In the genomic region with DNA sequence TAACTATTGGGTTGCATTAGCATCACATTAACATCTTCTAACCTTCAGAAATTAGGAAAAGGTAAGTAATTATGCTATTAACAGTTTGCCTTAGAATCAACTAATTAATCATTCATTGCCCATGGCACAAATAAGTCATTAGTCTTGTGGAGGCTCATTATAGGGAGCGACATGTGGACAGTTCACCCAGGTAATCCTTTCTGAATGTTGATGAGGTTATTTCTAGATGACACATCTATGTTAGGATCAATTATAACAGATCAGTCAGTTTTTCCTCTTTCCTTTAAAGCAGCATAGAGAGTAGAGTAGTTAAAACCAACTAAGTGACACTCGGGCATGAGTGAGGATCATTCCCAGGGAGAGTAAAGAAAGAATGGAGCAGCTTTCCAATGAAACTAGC, we compare ENCODE assay signal across 15 mouse cellular contexts.
DNase-seq lines count a peak whose midpoint lies in the region; ATAC-seq lines count a peak whose summit lies in the region.
"Had no signal": no experiment of that assay in that cellular context is flagged by ENCODE, and none has a peak within 500 bp of the region (broad histone marks: within the 10 kb centered on the region; RNA-seq: fewer than 3 reads in every experiment).

No protein-coding gene starts in this region.

- 60% methylated on average over 2 of the region's 2 CpGs for WGBS in forebrain, embryonic 12.5 days
- WGBS in forebrain, embryonic 15.5 days = 41% methylated on average over 2 of the region's 2 CpGs
- WGBS in forebrain, embryonic 14.5 days = 39% methylated on average over 2 of the region's 2 CpGs
- WGBS in forebrain, embryonic 10.5 days = 76% methylated on average over 2 of the region's 2 CpGs

- ATAC-seq in forebrain, embryonic 12.5 days (ENCODE audit: low FRiP score) = peak; percentile 57; the same call in 1 of the 2 replicates
- no peak for ATAC-seq in forebrain, embryonic 15.5 days (replicated peaks)
- no peak for ATAC-seq in forebrain, embryonic 14.5 days

- H3K27ac ChIP-seq in forebrain, embryonic 12.5 days = no peak overlapping the region
- no peak overlapping the region for H3K27ac ChIP-seq in forebrain, embryonic 15.5 days (replicated peaks)
- H3K27ac ChIP-seq in forebrain, embryonic 14.5 days (ENCODE audit: low read depth, low read length) = no peak overlapping the region
- H3K27ac ChIP-seq in forebrain, embryonic 10.5 days = no peak overlapping the region
- H3K27ac ChIP-seq: embryonic facial prominence, embryonic 10.5 days; embryonic facial prominence, embryonic 12.5 days had no signal

- no peaks in the 10 kb centered on the region for H3K4me1 ChIP-seq in forebrain, embryonic 12.5 days
- no peaks in the 10 kb centered on the region for H3K4me1 ChIP-seq in forebrain, embryonic 15.5 days
- H3K4me1 ChIP-seq in forebrain, embryonic 14.5 days (ENCODE audit: control insufficient read depth, insufficient read depth, low read length) = no peaks in the 10 kb centered on the region
- no peaks in the 10 kb centered on the region for H3K4me1 ChIP-seq in forebrain, embryonic 10.5 days
- H3K4me1 ChIP-seq: embryonic facial prominence, embryonic 10.5 days; embryonic facial prominence, embryonic 12.5 days had no signal

- no peaks in the 10 kb centered on the region for H3K9me3 ChIP-seq in forebrain, embryonic 12.5 days
- H3K9me3 ChIP-seq in forebrain, embryonic 15.5 days = no peaks in the 10 kb centered on the region
- H3K9me3 ChIP-seq in forebrain, embryonic 14.5 days (replicated peaks; ENCODE audit: control insufficient read depth, low read length) = no peaks in the 10 kb centered on the region
- H3K9me3 ChIP-seq in forebrain, embryonic 10.5 days = no peaks in the 10 kb centered on the region
- H3K9me3 ChIP-seq: embryonic facial prominence, embryonic 10.5 days; embryonic facial prominence, embryonic 12.5 days had no signal

- DNase-seq in forebrain, embryonic 14.5 days (ENCODE audit: low spot score) = peak; percentile 13
- no peak for DNase-seq in forebrain, embryonic 10.5 days (ENCODE audit: extremely low spot score, low spot score)
- no peak for DNase-seq in layer of hippocampus, adult 11-12 months (ENCODE audit: low spot score)
- DNase-seq: adrenal gland, adult 2 months; adrenal gland, postnatal 10 days; adrenal gland, postnatal 25 days; cerebellum, adult 11-12 months; cerebellum, adult 2 months; cerebellum, adult 9-10 months; cerebellum, postnatal 10 days; cerebellum, postnatal 25 days had no signal

- H3K36me3 ChIP-seq in forebrain, embryonic 12.5 days (replicated peaks) = no peaks in the 10 kb centered on the region
- no peaks in the 10 kb centered on the region for H3K36me3 ChIP-seq in forebrain, embryonic 15.5 days
- no peaks in the 10 kb centered on the region for H3K36me3 ChIP-seq in forebrain, embryonic 14.5 days (ENCODE audit: control insufficient read depth, insufficient read depth, low read length)
- H3K36me3 ChIP-seq in forebrain, embryonic 10.5 days (replicated peaks) = no peaks in the 10 kb centered on the region
- H3K36me3 ChIP-seq: embryonic facial prominence, embryonic 10.5 days; embryonic facial prominence, embryonic 12.5 days had no signal

- no peak overlapping the region for H3K4me2 ChIP-seq in forebrain, embryonic 12.5 days
- no peak overlapping the region for H3K4me2 ChIP-seq in forebrain, embryonic 15.5 days (replicated peaks)
- H3K4me2 ChIP-seq in forebrain, embryonic 14.5 days (ENCODE audit: low read length) = no peak overlapping the region
- H3K4me2 ChIP-seq: embryonic facial prominence, embryonic 12.5 days had no signal

- H3K27me3 ChIP-seq in forebrain, embryonic 12.5 days = no peaks in the 10 kb centered on the region
- H3K27me3 ChIP-seq in forebrain, embryonic 15.5 days = no peaks in the 10 kb centered on the region
- no peaks in the 10 kb centered on the region for H3K27me3 ChIP-seq in forebrain, embryonic 14.5 days (replicated peaks; ENCODE audit: control insufficient read depth, insufficient read depth, low read length)
- no peaks in the 10 kb centered on the region for H3K27me3 ChIP-seq in forebrain, embryonic 10.5 days (ENCODE audit: poor library complexity, severe bottlenecking)
- H3K27me3 ChIP-seq: embryonic facial prominence, embryonic 12.5 days had no signal

- H3K4me3 ChIP-seq in forebrain, embryonic 12.5 days (replicated peaks) = no peak overlapping the region
- no peak overlapping the region for H3K4me3 ChIP-seq in forebrain, embryonic 15.5 days
- no peak overlapping the region for H3K4me3 ChIP-seq in forebrain, embryonic 14.5 days (ENCODE audit: low read depth, low read length)
- no peak overlapping the region for H3K4me3 ChIP-seq in forebrain, embryonic 10.5 days
- H3K4me3 ChIP-seq: embryonic facial prominence, embryonic 10.5 days; embryonic facial prominence, embryonic 12.5 days had no signal

- no peak overlapping the region for H3K9ac ChIP-seq in forebrain, embryonic 12.5 days
- no peak overlapping the region for H3K9ac ChIP-seq in forebrain, embryonic 15.5 days (replicated peaks)
- H3K9ac ChIP-seq in forebrain, embryonic 14.5 days (ENCODE audit: low read length) = no peak overlapping the region
- H3K9ac ChIP-seq: embryonic facial prominence, embryonic 12.5 days had no signal
